Mouse (Mus musculus): ENCODE results near the gene Tgfb1i1. TPM values are rescaled to one million over a fixed set of nuclear protein-coding genes. Genes with fewer than 3 reads are reported as not detected.

Tgfb1i1 gene
- total and polyA plus RNA-seq, 3 experiments: 0.36 TPM; not detected in 2

- no peak for TF ChIP-seq ZC3H11A (IDR thresholded peaks at IDR 0.05; ENCODE audit: low read depth, low read length)
- TF ChIP-seq SMC3 (IDR thresholded peaks at IDR 0.05; ENCODE audit: low read depth, low read length): no peak
- TF ChIP-seq E2F4 (IDR thresholded peaks at IDR 0.05; ENCODE audit: insufficient replicate concordance, low read depth, low read length): peak; percentile 84; the same call in 1 of the 2 replicates
- TF ChIP-seq ZKSCAN1 (IDR thresholded peaks at IDR 0.05; ENCODE audit: borderline replicate concordance, low read depth, low read length): no peak
- no peak for TF ChIP-seq RAD21 (IDR thresholded peaks at IDR 0.05; ENCODE audit: low read depth, low read length)
- TF ChIP-seq SIN3A (IDR thresholded peaks at IDR 0.05; ENCODE audit: low read length): peak; percentile 20; the same call in 1 of the 2 replicates
- peak; percentile 57 for TF ChIP-seq MEF2A (IDR thresholded peaks at IDR 0.05; ENCODE audit: borderline replicate concordance, low read depth, low read length)
- TF ChIP-seq ZMIZ1 (IDR thresholded peaks at IDR 0.05; ENCODE audit: low read depth, low read length): peak; percentile 78
- peak; percentile 42; the same call in 1 of the 2 replicates for TF ChIP-seq IRF4 (IDR thresholded peaks at IDR 0.05; ENCODE audit: low read depth, low read length)
- peak; percentile 53; the same call in 1 of the 2 replicates for TF ChIP-seq TBP (conservative IDR thresholded peaks at IDR 0.05; ENCODE audit: low read depth, low read length)
- TF ChIP-seq BHLHE40 (IDR thresholded peaks at IDR 0.05; ENCODE audit: low read depth, low read length): peak; percentile 40; the same call in 1 of the 2 replicates
- peak; percentile 30 for TF ChIP-seq USF1 (IDR thresholded peaks at IDR 0.05; ENCODE audit: low read depth, low read length)
- TF ChIP-seq CHD2 (IDR thresholded peaks at IDR 0.05; ENCODE audit: low read length): no peak
- peak; percentile 54; the same call in 1 of the 2 replicates for TF ChIP-seq MXI1 (IDR thresholded peaks at IDR 0.05; ENCODE audit: low read depth, low read length)
- TF ChIP-seq HCFC1 (IDR thresholded peaks at IDR 0.05; ENCODE audit: low read depth, low read length): peak; percentile 20
- TF ChIP-seq POLR2AphosphoS2 (IDR thresholded peaks at IDR 0.05; ENCODE audit: low read depth, low read length): peak; percentile 71; the same call in 1 of the 2 replicates
- TF ChIP-seq UBTF (IDR thresholded peaks at IDR 0.05; ENCODE audit: low read depth, low read length): no peak
- TF ChIP-seq NELFE (IDR thresholded peaks at IDR 0.05; ENCODE audit: low read depth, low read length): peak; percentile 82
- TF ChIP-seq PAX5 (IDR thresholded peaks at IDR 0.05; ENCODE audit: low read length): no peak
Observed at GRCm38 (mm10) chr7:128237927-128238778, 8.5 kb upstream of the Tgfb1i1 start, which contains the start of gene 9130023H24Rik (continued).

- peaks cover 16 to 48% of the 10 kb centered on the region in 2 experiments for H3K4me1 ChIP-seq (ENCODE audit: control insufficient read depth in 1 of 2, insufficient read depth in 2 of 2)
- H3K27me3 ChIP-seq (replicated peaks): no peaks in the 10 kb centered on the region
- H3K9ac ChIP-seq (ENCODE audit: insufficient read depth, low read depth): peak overlapping the region; percentile 73
- dilution Hi-C loops (cut with MboI; ENCODE audit: extremely low pct_ligation_motif_present, extremely low pct_unique_long_range_greater_than_20kb, low sequenced_read_pairs) (no loop called here), in situ Hi-C loops (cut with MboI; ENCODE audit: low pct_ligation_motif_present, low pct_unique_long_range_greater_than_20kb, low sequenced_read_pairs) (no loop called here)
- peak; percentile 77 for DNase-seq (ENCODE audit: extremely low read depth)
- H3K4me3 ChIP-seq (replicated peaks in 1 of 3; ENCODE audit: low read depth in 2 of 3, low read length in 2 of 3, poor library complexity in 1 of 3): peak overlapping the region; percentile 43 to 82 (median 53)
- H3K36me3 ChIP-seq (replicated peaks in 1 of 2; ENCODE audit: control insufficient read depth in 1 of 2, insufficient read depth in 1 of 2, low read length in 1 of 2): peaks cover 39 to 54% of the 10 kb centered on the region in 2 experiments
- H3K79me2 ChIP-seq (replicated peaks; ENCODE audit: control insufficient read depth, extremely low read depth, insufficient read depth, poor library complexity, severe bottlenecking): no peaks in the 10 kb centered on the region
- TF ChIP-seq JUND (conservative IDR thresholded peaks at IDR 0.05; ENCODE audit: low read depth, low read length) (0 out of 2 replicates have a peak, but pooled peaks have one; percentile 51), E2F4 (IDR thresholded peaks at IDR 0.05; ENCODE audit: insufficient replicate concordance, low read depth, low read length) (0 out of 2 replicates have a peak, but pooled peaks have one; percentile 38), ZC3H11A (IDR thresholded peaks at IDR 0.05; ENCODE audit: low read depth, low read length) (no peak), CTCF (conservative IDR thresholded peaks at IDR 0.05 in 1 of 2, IDR thresholded peaks at IDR 0.05 in 1 of 2; ENCODE audit: low read depth in 2 of 2, low read length in 2 of 2) (peak; percentile 70 to 75), JUN (IDR thresholded peaks at IDR 0.05; ENCODE audit: insufficient read depth, low read depth, low read length) (no peak), CHD2 (IDR thresholded peaks at IDR 0.05; ENCODE audit: low read length) (no peak), RAD21 (IDR thresholded peaks at IDR 0.05; ENCODE audit: low read depth, low read length) (peak; percentile 50), PAX5 (IDR thresholded peaks at IDR 0.05; ENCODE audit: low read length) (no peak), HCFC1 (IDR thresholded peaks at IDR 0.05; ENCODE audit: low read depth, low read length) (no peak), ELF1 (IDR thresholded peaks at IDR 0.05; ENCODE audit: low read depth, low read length) (0 out of 2 replicates have a peak, but pooled peaks have one; percentile 17), SIN3A (IDR thresholded peaks at IDR 0.05; ENCODE audit: low read length) (no peak), SMC3 (IDR thresholded peaks at IDR 0.05; ENCODE audit: low read depth, low read length) (peak; percentile 45), CHD1 (IDR thresholded peaks at IDR 0.05; ENCODE audit: low read depth, low read length) (0 out of 2 replicates have a peak, but pooled peaks have one; percentile 30), MAFK (IDR thresholded peaks at IDR 0.05; ENCODE audit: insufficient replicate concordance, low read length) (0 out of 2 replicates have a peak, but pooled peaks have one; percentile 27), MAX (IDR thresholded peaks at IDR 0.05; ENCODE audit: low read length) (no peak), KAT2A (IDR thresholded peaks at IDR 0.05; ENCODE audit: insufficient replicate concordance, low read length) (no peak), MEF2A (IDR thresholded peaks at IDR 0.05; ENCODE audit: borderline replicate concordance, low read depth, low read length) (peak; percentile 36; the same call in 1 of the 2 replicates), USF2 (conservative IDR thresholded peaks at IDR 0.05; ENCODE audit: low read depth, low read length) (no peak)
- no peaks in the 10 kb centered on the region for H3K9me3 ChIP-seq (replicated peaks; ENCODE audit: low read length)
- H3K27ac ChIP-seq (ENCODE audit: insufficient read depth, low read depth): no peak overlapping the region; the same call in 1 of the 2 replicates
- H3K4me2 ChIP-seq (ENCODE audit: insufficient read depth, low read depth, poor library complexity, severe bottlenecking): peak overlapping the region; percentile 72
Observed at GRCm38 (mm10) chr7:128238991-128239390, 7.6 kb upstream of the Tgfb1i1 start.

Data from CH12.LX (cell line).